Mouse (Mus musculus) gastrocnemius, postnatal 36 days (tissue): Measurements from ENCODE around the gene Noxa1. TPM values are rescaled to one million over a fixed set of nuclear protein-coding genes. Genes with fewer than 3 reads are reported as not detected.

Experiments used
- DNase-seq, 2 experiments: peaks; one replicate each; pipeline ENCODE4 v3.0.0; 2022
- intact Hi-C: fragments of 180-260 bp; cut with DNase I; formaldehyde crosslinking; loops from one replicate; pipeline ENCODE4 v1.15.1; 2025
- total RNA-seq, 2 experiments: library from RNA; stranded (reverse); gene quantifications; 2 replicates each; pipeline ENCODE4 v1.2.3; 2021

Gene Noxa1
- total RNA-seq, 2 experiments from 2014 or later, result not detected

GRCm38 (mm10) chr2:25099703-25100102, 4.8 kb upstream of the Noxa1 start:
- no peak for DNase-seq
- intact Hi-C loops, result no loop called here

GRCm38 (mm10) chr2:25098956-25099355, 4.0 kb upstream of the Noxa1 start:
- no peak for DNase-seq

GRCm38 (mm10) chr2:25098005-25098615, 3.2 kb upstream of the Noxa1 start:
- intact Hi-C loops, result no loop called here

More at GRCm38 (mm10) chr2:25098956-25099355, 4.0 kb upstream of the Noxa1 start:
- intact Hi-C loops, result no loop called here

GRCm38 (mm10) chr2:25094785-25095108, 202 bp downstream of the Noxa1 start:
- no peak for DNase-seq
- intact Hi-C loops, result no loop called here

More at GRCm38 (mm10) chr2:25098005-25098615, 3.2 kb upstream of the Noxa1 start:
- no peak for DNase-seq

GRCm38 (mm10) chr2:25088636-25089035, 6.3 kb downstream of the Noxa1 start:
- intact Hi-C loops, result no loop called here
- no peak for DNase-seq

GRCm38 (mm10) chr2:25087842-25088241, 7.1 kb downstream of the Noxa1 start:
- intact Hi-C loops, result no loop called here
- DNase-seq, result no peak

GRCm38 (mm10) chr2:25085571-25085970, 9.4 kb downstream of the Noxa1 start:
- no peak for DNase-seq
- intact Hi-C loops, result no loop called here

- DNase-seq, result no peak
- intact Hi-C loops, result no loop called here
Measured at GRCm38 (mm10) chr2:25083697-25084096, 11.3 kb downstream of the Noxa1 start.

- intact Hi-C loops, result no loop called here
- no peak for DNase-seq
Measured at GRCm38 (mm10) chr2:25080076-25080475, 14.9 kb downstream of the Noxa1 start, which contains the start of gene Entpd8. Gene Entpd8, plus strand, starts transcription at chr2:25080304.

GRCm38 (mm10) chr2:25078967-25079366, 16.0 kb downstream of the Noxa1 start:
- DNase-seq, result no peak
- intact Hi-C loops, result no loop called here

GRCm38 (mm10) chr2:25075506-25075905, 19.4 kb downstream of the Noxa1 start:
- intact Hi-C loops, result no loop called here
- DNase-seq, result no peak

GRCm38 (mm10) chr2:25072398-25072797, 22.6 kb downstream of the Noxa1 start:
- intact Hi-C loops, result no loop called here
- no peak for DNase-seq

GRCm38 (mm10) chr2:25069537-25069936, 25.4 kb downstream of the Noxa1 start:
- intact Hi-C loops, result no loop called here
- no peak for DNase-seq

- DNase-seq, result no peak
- intact Hi-C loops, result no loop called here
Measured at GRCm38 (mm10) chr2:25066552-25066951, 28.4 kb downstream of the Noxa1 start.

- intact Hi-C loops, result no loop called here
Measured at GRCm38 (mm10) chr2:25065537-25065936, 29.4 kb downstream of the Noxa1 start.

GRCm38 (mm10) chr2:25064285-25064684, 30.7 kb downstream of the Noxa1 start:
- intact Hi-C loops, result no loop called here
- no peak for DNase-seq

More at GRCm38 (mm10) chr2:25065537-25065936, 29.4 kb downstream of the Noxa1 start:
- DNase-seq, result no peak

- no peak for DNase-seq
- intact Hi-C loops, result no loop called here
Measured at GRCm38 (mm10) chr2:25063523-25063922, 31.4 kb downstream of the Noxa1 start.

GRCm38 (mm10) chr2:25058926-25059325, 36.0 kb downstream of the Noxa1 start:
- intact Hi-C loops, result no loop called here
- no peak for DNase-seq

GRCm38 (mm10) chr2:25055409-25056155, 39.4 kb downstream of the Noxa1 start:
- intact Hi-C loops, result no loop called here
- no peak for DNase-seq

- intact Hi-C loops, result no loop called here
Measured at GRCm38 (mm10) chr2:25055068-25055405, 39.9 kb downstream of the Noxa1 start.

GRCm38 (mm10) chr2:25054221-25055067, 40.5 kb downstream of the Noxa1 start, which contains the start of gene Nsmf:
Gene Nsmf, plus strand, starts transcription at chr2:25054355.
- DNase-seq, result peak; percentile 86 to 87
- intact Hi-C loops, result no loop called here

More at GRCm38 (mm10) chr2:25055068-25055405, 39.9 kb downstream of the Noxa1 start:
- no peak for DNase-seq
